Mouse (Mus musculus) gastrocnemius, adult 2 months (tissue): Measurements from ENCODE around the gene Sema5a. TPM values are rescaled to one million over a fixed set of nuclear protein-coding genes. Genes with fewer than 3 reads are reported as not detected.

ENCODE experiments used
- DNase-seq: peaks from one replicate; pipeline ENCODE4 v3.0.0; 2022
- H3K27ac ChIP-seq: fragments of 200-600 bp; 2 replicates; pipeline ENCODE4 v1.8.1; 2022; ENCODE audit warnings: mild to moderate bottlenecking
- H3K4me3 ChIP-seq: fragments of 200-600 bp; 2 replicates; pipeline ENCODE4 v1.8.1; 2022; ENCODE audit warnings: mild to moderate bottlenecking, moderate library complexity
- CTCF ChIP-seq: fragments of 200-600 bp; IDR thresholded peaks from 2 replicates; pipeline ENCODE4 v1.8.1; 2022; ENCODE audit warnings: antibody characterized with exemption, mild to moderate bottlenecking, moderate library complexity
- intact Hi-C: fragments of 180-260 bp; cut with DNase I; formaldehyde crosslinking; loops from one replicate; pipeline ENCODE4 v1.15.1; 2025
- total RNA-seq, 2 experiments: library from RNA; stranded (reverse); gene quantifications; 2 replicates each; pipeline ENCODE4 v1.2.3; 2021

The Sema5a gene
- total RNA-seq, 2 experiments from 2014 or later, result 1.4 to 3.1 TPM

GRCm38 (mm10) chr15:32356805-32357204, 112.2 kb downstream of the Sema5a start:
- H3K27ac ChIP-seq, result no peak overlapping the region
- peak; percentile 32 for DNase-seq
- no peak overlapping the region for H3K4me3 ChIP-seq
- no peak for TF ChIP-seq CTCF
- intact Hi-C loops, result no loop called here

- intact Hi-C loops, result no loop called here
- H3K4me3 ChIP-seq, result no peak overlapping the region
- no peak for DNase-seq
- H3K27ac ChIP-seq, result no peak overlapping the region
- no peak for TF ChIP-seq CTCF
These were observed 123.2 kb downstream of the Sema5a start for GRCm38 (mm10) chr15:32367841-32368240.

- DNase-seq, result no peak
- Histone ChIP-seq H3K27ac (no peak overlapping the region), H3K4me3 (no peak overlapping the region)
- intact Hi-C loops, result no loop called here
- no peak for TF ChIP-seq CTCF
These were observed 126.3 kb downstream of the Sema5a start for GRCm38 (mm10) chr15:32370914-32371313.

- Histone ChIP-seq H3K27ac (no peak overlapping the region), H3K4me3 (no peak overlapping the region)
- intact Hi-C loops, result no loop called here
- no peak for TF ChIP-seq CTCF
- DNase-seq, result no peak
These were observed 126.8 kb downstream of the Sema5a start for GRCm38 (mm10) chr15:32371385-32371784.

- intact Hi-C loops, result no loop called here
- H3K4me3 ChIP-seq, result no peak overlapping the region
- no peak for DNase-seq
- no peak overlapping the region for H3K27ac ChIP-seq
- TF ChIP-seq CTCF, result no peak
These were observed 131.7 kb downstream of the Sema5a start for GRCm38 (mm10) chr15:32376326-32376725.

GRCm38 (mm10) chr15:32377781-32378180, 133.2 kb downstream of the Sema5a start:
- Histone ChIP-seq H3K4me3 (no peak overlapping the region), H3K27ac (no peak overlapping the region)
- DNase-seq, result no peak
- TF ChIP-seq CTCF, result no peak
- intact Hi-C loops, result no loop called here

- H3K27ac ChIP-seq, result no peak overlapping the region
- no peak for TF ChIP-seq CTCF
- no peak overlapping the region for H3K4me3 ChIP-seq
- intact Hi-C loops, result no loop called here
- DNase-seq, result no peak
These were observed 135.7 kb downstream of the Sema5a start for GRCm38 (mm10) chr15:32380311-32380710.

- H3K4me3 ChIP-seq, result no peak overlapping the region
- H3K27ac ChIP-seq, result no peak overlapping the region
- intact Hi-C loops, result no loop called here
- TF ChIP-seq CTCF, result no peak
- DNase-seq, result no peak
These were observed 138.4 kb downstream of the Sema5a start for GRCm38 (mm10) chr15:32382930-32383481.

GRCm38 (mm10) chr15:32396241-32396890, 151.8 kb downstream of the Sema5a start:
- DNase-seq, result no peak
- no peak overlapping the region for H3K4me3 ChIP-seq
- TF ChIP-seq CTCF, result no peak
- intact Hi-C loops, result no loop called here
- no peak overlapping the region for H3K27ac ChIP-seq

GRCm38 (mm10) chr15:32397064-32397463, 152.5 kb downstream of the Sema5a start:
- DNase-seq, result no peak
- Histone ChIP-seq H3K27ac (no peak overlapping the region), H3K4me3 (no peak overlapping the region)
- TF ChIP-seq CTCF, result no peak
- intact Hi-C loops, result no loop called here

- no peak overlapping the region for H3K4me3 ChIP-seq
- intact Hi-C loops, result no loop called here
- H3K27ac ChIP-seq, result no peak overlapping the region
- no peak for DNase-seq
- TF ChIP-seq CTCF, result no peak
These were observed 154.1 kb downstream of the Sema5a start for GRCm38 (mm10) chr15:32398721-32399120.

- intact Hi-C loops, result no loop called here
- Histone ChIP-seq H3K4me3 (no peak overlapping the region), H3K27ac (no peak overlapping the region)
- DNase-seq, result no peak
- TF ChIP-seq CTCF, result no peak
These were observed 157.4 kb downstream of the Sema5a start for GRCm38 (mm10) chr15:32401909-32402527.

- TF ChIP-seq CTCF, result no peak
- intact Hi-C loops, result no loop called here
- no peak for DNase-seq
- H3K4me3 ChIP-seq, result no peak overlapping the region
- H3K27ac ChIP-seq, result no peak overlapping the region
These were observed 158.7 kb downstream of the Sema5a start for GRCm38 (mm10) chr15:32403321-32403720.

- TF ChIP-seq CTCF, result no peak
- intact Hi-C loops, result no loop called here
- Histone ChIP-seq H3K27ac (no peak overlapping the region), H3K4me3 (no peak overlapping the region)
- no peak for DNase-seq
These were observed 161.8 kb downstream of the Sema5a start for GRCm38 (mm10) chr15:32406436-32406835.
